In genomic region chr17:46897221-46897950, GRCm38 (mm10) we compare ENCODE assay signal across 12 mouse cellular contexts. TPM values are rescaled to one million over a fixed set of nuclear protein-coding genes. Genes with fewer than 3 reads are reported as not detected.
DNase-seq lines count a peak whose midpoint lies in the region.
"Had no signal": no experiment of that assay in that cellular context is flagged by ENCODE, and none has a peak within 500 bp of the region (broad histone marks: within the 10 kb centered on the region; RNA-seq: fewer than 3 reads in every experiment).

No protein-coding gene starts in this region.

- peak; percentile 54 to 55 for DNase-seq in spleen, postnatal 36 days (ENCODE audit: low spot score in 2 of 2)
- DNase-seq in spleen, postnatal 4 days (ENCODE audit: low spot score in 2 of 2) = no peak
- peak; percentile 71 for DNase-seq in kidney, postnatal 14 days
- peak; percentile 40 for DNase-seq in lung, postnatal 14 days
- no peak for DNase-seq in forebrain, embryonic 10.5 days (ENCODE audit: extremely low spot score, low spot score)
- DNase-seq in adrenal gland, postnatal 25 days = no peak
- no peak for DNase-seq in thymus, postnatal 36 days
- DNase-seq: cerebellum, postnatal 14 days; midbrain, embryonic 14.5 days had no signal

- WGBS in forebrain, embryonic 10.5 days = 60% methylated on average over 13 of the region's 13 CpGs

- peaks cover 8% of the 10 kb centered on the region for H3K4me1 ChIP-seq in forebrain, embryonic 10.5 days

- H3K4me3 ChIP-seq in forebrain, embryonic 10.5 days = no peak overlapping the region
- H3K4me3 ChIP-seq: heart, embryonic 13.5 days; hindbrain, embryonic 15.5 days had no signal

- H3K36me3 ChIP-seq in forebrain, embryonic 10.5 days (replicated peaks) = peaks cover 17% of the 10 kb centered on the region
- H3K36me3 ChIP-seq: hindbrain, embryonic 15.5 days had no signal

- no peak overlapping the region for H3K27ac ChIP-seq in forebrain, embryonic 10.5 days
- H3K27ac ChIP-seq: heart, embryonic 13.5 days; hindbrain, embryonic 15.5 days had no signal

- no peaks in the 10 kb centered on the region; the same call in 1 of the 2 replicates for H3K9me3 ChIP-seq in forebrain, embryonic 10.5 days
- H3K9me3 ChIP-seq: heart, embryonic 13.5 days; hindbrain, embryonic 15.5 days had no signal

- H3K27me3 ChIP-seq in forebrain, embryonic 10.5 days (ENCODE audit: poor library complexity, severe bottlenecking) = no peaks in the 10 kb centered on the region
- H3K27me3 ChIP-seq: heart, embryonic 13.5 days; hindbrain, embryonic 15.5 days had no signal

RNA-seq across cellular contexts. Expression of gene Tbcc, which starts 6.9 kb away (rescaled TPM):
- polyA plus RNA-seq in forebrain, embryonic 10.5 days (2016; fragmentation: Nextera tagmentation; extraction: Ambion mirVana) = 43.1 and 48.4 TPM in 2 replicates
- 19.7 and 24.3 TPM in 2 replicates for total RNA-seq in adrenal gland, postnatal 25 days (2021)

RNA-seq across cellular contexts. Expression of gene Prph2, which starts 12.9 kb away (rescaled TPM):
- polyA plus RNA-seq in forebrain, embryonic 10.5 days (2016; fragmentation: Nextera tagmentation; extraction: Ambion mirVana) = not detected in 2 replicates
- total RNA-seq in adrenal gland, postnatal 25 days (2021) = not detected in 2 replicates
- total RNA-seq: liver, adult 2 months had no signal
- polyA plus RNA-seq: heart, embryonic 13.5 days; midbrain, embryonic 14.5 days had no signal

RNA-seq across cellular contexts. Expression of gene Bicral, which starts 39.1 kb away (rescaled TPM):
- 2.9 and 4.1 TPM in 2 replicates for polyA plus RNA-seq in forebrain, embryonic 10.5 days (2016; fragmentation: Nextera tagmentation; extraction: Ambion mirVana)
- total RNA-seq in adrenal gland, postnatal 25 days (2021) = 24.6 and 26.0 TPM in 2 replicates

Comparison
In these comparisons a context has a peak if more than half of its experiments do, and no peak if none do; other contexts are left out.
1. DNase-seq: peak in spleen, postnatal 36 days (2 of 2), kidney, postnatal 14 days (single experiment) and lung, postnatal 14 days (single experiment); none in spleen, postnatal 4 days (0 of 2), forebrain, embryonic 10.5 days (single experiment), adrenal gland, postnatal 25 days (single experiment) and thymus, postnatal 36 days (0 of 2).